Mouse (Mus musculus) kidney, adult 2 months (tissue): ENCODE data around the gene Ntn4.

Experiments
- CTCF ChIP-seq: fragments of 200-500 bp; conservative IDR thresholded peaks from 2 replicates; pipeline ENCODE4 v1.5.1; 2011; ENCODE audit warnings: low read depth, mild to moderate bottlenecking, control low read depth, low read length, moderate library complexity, mixed read lengths; ENCODE audit not compliant: insufficient read depth, insufficient read length
- POLR2A ChIP-seq: fragments of 200-500 bp; IDR thresholded peaks from one replicate; pipeline ENCODE4 v1.6.1; 2011; ENCODE audit warnings: low read depth, low read length, control low read depth

DNA sequence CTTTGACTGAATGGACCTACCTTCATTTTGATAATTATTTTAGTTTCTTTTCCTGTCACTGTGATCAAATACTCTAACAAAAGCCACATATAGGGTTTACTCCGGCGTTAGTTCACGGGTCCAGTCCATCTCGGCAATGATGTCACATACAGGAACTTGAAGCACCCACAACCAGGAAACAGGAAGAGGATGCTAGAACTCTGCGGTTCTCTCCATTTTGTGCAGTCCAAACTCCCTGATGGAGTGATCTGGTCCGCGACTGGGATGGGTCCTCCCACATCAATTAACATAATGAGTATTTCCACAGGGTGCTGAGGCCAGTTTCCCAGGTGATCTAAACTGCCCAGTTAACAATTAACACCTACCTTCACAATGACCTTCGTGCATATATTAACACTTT lies 69.1 kb downstream of the Ntn4 start:
- TF ChIP-seq CTCF = no peak
- no peak for TF ChIP-seq POLR2A
